Mouse (Mus musculus) liver, adult 2 months (tissue): Measurements from ENCODE around the gene Ssna1. TPM values are rescaled to one million over a fixed set of nuclear protein-coding genes. Genes with fewer than 3 reads are reported as not detected.
A peak's percentile ranks its signal among the peaks of the same experiment; 100 is the strongest.

Experiments used
- DNase-seq: peaks from one replicate; pipeline ENCODE4 v3.0.0-alpha.2; 2011; ENCODE audit warnings: low read depth, low spot score; ENCODE audit errors: extremely low read depth
- H3K27ac ChIP-seq: fragments of 200-500 bp; replicated peaks from 2 replicates; pipeline ENCODE4 v1.5.1; 2012; ENCODE audit warnings: low read depth, mild to moderate bottlenecking, control low read depth, inconsistent platforms, low read length; ENCODE audit not compliant: insufficient read depth
- H3K27me3 ChIP-seq: fragments of 200-500 bp; 2 replicates; pipeline ENCODE4 v1.6.1; 2012; ENCODE audit warnings: mild to moderate bottlenecking, moderate library complexity, low read length, inconsistent platforms; ENCODE audit not compliant: control insufficient read depth, insufficient read depth
- H3K36me3 ChIP-seq: fragments of 200-500 bp; 2 replicates; pipeline ENCODE4 v1.6.1; 2012; ENCODE audit warnings: low read length, inconsistent platforms; ENCODE audit not compliant: control insufficient read depth, insufficient read depth
- H3K4me1 ChIP-seq: fragments of 200-500 bp; 2 replicates; pipeline ENCODE4 v1.6.1; 2011; ENCODE audit warnings: low read length; ENCODE audit not compliant: control insufficient read depth, insufficient read depth
- H3K4me3 ChIP-seq: fragments of 200-500 bp; 2 replicates; pipeline ENCODE4 v1.5.1; 2011; ENCODE audit warnings: low read depth, mild to moderate bottlenecking, control low read depth, low read length, moderate library complexity; ENCODE audit not compliant: insufficient read depth
- H3K79me2 ChIP-seq: fragments of 200-500 bp; 2 replicates; pipeline ENCODE4 v1.6.1; 2012; ENCODE audit warnings: inconsistent platforms, mild to moderate bottlenecking, low read length, moderate library complexity; ENCODE audit not compliant: control insufficient read depth, insufficient read depth
- H3K9ac ChIP-seq: fragments of 200-500 bp; 2 replicates; pipeline ENCODE4 v1.6.1; 2012; ENCODE audit warnings: low read depth, mild to moderate bottlenecking, control low read depth, inconsistent platforms, low read length
- CTCF ChIP-seq: fragments of 200-500 bp; IDR thresholded peaks from 2 replicates; pipeline ENCODE4 v1.5.1; 2011; ENCODE audit warnings: low read depth, low read length, control low read depth
- POLR2A ChIP-seq: fragments of 200-500 bp; IDR thresholded peaks from 2 replicates; pipeline ENCODE4 v1.6.1; 2011; ENCODE audit warnings: low read length, control low read depth; ENCODE audit not compliant: insufficient read depth; ENCODE audit errors: extremely low read depth
- WGBS: fragments of 180-500 bp; shearing (Covaris S2); methylation state at CpG from one replicate; pipeline ENCODE4 v1.1.7; 2018; 5-methylcytosine and 5-hydroxymethylcytosine counted together
- polyA plus RNA-seq: library from polyadenylated mRNA; depleted of rRNA; stranded (reverse); fragments of >200 nt; gene quantifications from 2 replicates; pipeline ENCODE4 v1.2.3, GENCODE M21; 2012
- total RNA-seq: library from RNA; depleted of rRNA; stranded (reverse); fragments of >200 nt; gene quantifications from 2 replicates; pipeline ENCODE4 v1.2.3, GENCODE M21; 2014

Ssna1 gene
- total and polyA plus RNA-seq, 2 experiments = 17.6 to 25.5 TPM

- H3K4me1 ChIP-seq = no peaks in the 10 kb centered on the region
- no peak overlapping the region for H3K27ac ChIP-seq
- no peaks in the 10 kb centered on the region for H3K27me3 ChIP-seq
- no peaks in the 10 kb centered on the region for H3K79me2 ChIP-seq
- no peak for DNase-seq
- H3K9ac ChIP-seq = no peak overlapping the region
- 90% methylated on average over 5 of the region's 5 CpGs for WGBS
- no peak for TF ChIP-seq CTCF
- no peak for TF ChIP-seq POLR2A
- no peaks in the 10 kb centered on the region for H3K36me3 ChIP-seq
- no peak overlapping the region for H3K4me3 ChIP-seq
Observed at GRCm38 (mm10) chr2:25229582-25229981, 42.7 kb downstream of the Ssna1 start.

- Histone ChIP-seq H3K27ac (no peak overlapping the region), H3K9ac (no peak overlapping the region), H3K36me3 (no peaks in the 10 kb centered on the region), H3K27me3 (no peaks in the 10 kb centered on the region), H3K4me1 (no peaks in the 10 kb centered on the region), H3K79me2 (no peaks in the 10 kb centered on the region), H3K4me3 (no peak overlapping the region)
- no peak for TF ChIP-seq CTCF
- 74% methylated on average over 6 of the region's 6 CpGs for WGBS
- DNase-seq = no peak
Observed at GRCm38 (mm10) chr2:25228995-25229530, 43.2 kb downstream of the Ssna1 start.

GRCm38 (mm10) chr2:25228431-25228889 lies 43.8 kb downstream of the Ssna1 start:
- H3K9ac ChIP-seq = no peak overlapping the region
- H3K79me2 ChIP-seq = no peaks in the 10 kb centered on the region; the same call in 1 of the 2 replicates
- DNase-seq = peak; percentile 77
- no peaks in the 10 kb centered on the region for H3K4me1 ChIP-seq
- no peaks in the 10 kb centered on the region for H3K27me3 ChIP-seq
- no peak overlapping the region for H3K27ac ChIP-seq
- peak; percentile 99 for TF ChIP-seq CTCF
- TF ChIP-seq POLR2A = no peak
- 0% methylated on average over 7 of the region's 7 CpGs for WGBS
- no peaks in the 10 kb centered on the region for H3K36me3 ChIP-seq
- H3K4me3 ChIP-seq = no peak overlapping the region; the same call in 1 of the 2 replicates

- H3K27ac ChIP-seq = no peak overlapping the region
- no peaks in the 10 kb centered on the region for H3K27me3 ChIP-seq
- WGBS = 95% methylated on average over 4 of the region's 4 CpGs
Observed at GRCm38 (mm10) chr2:25227406-25227805, 44.8 kb downstream of the Ssna1 start.

GRCm38 (mm10) chr2:25226864-25227263 lies 45.4 kb downstream of the Ssna1 start:
- no peak overlapping the region for H3K27ac ChIP-seq
- H3K4me1 ChIP-seq = no peaks in the 10 kb centered on the region
- no peaks in the 10 kb centered on the region for H3K27me3 ChIP-seq
- no peak overlapping the region for H3K4me3 ChIP-seq
- no peak for DNase-seq
- H3K9ac ChIP-seq = no peak overlapping the region
- no peak for TF ChIP-seq CTCF
- no peak for TF ChIP-seq POLR2A
- no peaks in the 10 kb centered on the region; the same call in 1 of the 2 replicates for H3K36me3 ChIP-seq
- WGBS = 90% methylated on average over 5 of the region's 5 CpGs
- no peaks in the 10 kb centered on the region; the same call in 1 of the 2 replicates for H3K79me2 ChIP-seq

More at GRCm38 (mm10) chr2:25227406-25227805, 44.8 kb downstream of the Ssna1 start:
- TF ChIP-seq CTCF (no peak), POLR2A (no peak)
- Histone ChIP-seq H3K4me3 (no peak overlapping the region), H3K79me2 (no peaks in the 10 kb centered on the region; the same call in 1 of the 2 replicates), H3K36me3 (no peaks in the 10 kb centered on the region; the same call in 1 of the 2 replicates), H3K9ac (no peak overlapping the region), H3K4me1 (no peaks in the 10 kb centered on the region)
- DNase-seq = no peak

- H3K9ac ChIP-seq = no peak overlapping the region
- 83% methylated on average over 8 of the region's 8 CpGs for WGBS
- no peaks in the 10 kb centered on the region; the same call in 1 of the 2 replicates for H3K36me3 ChIP-seq
- H3K79me2 ChIP-seq = no peaks in the 10 kb centered on the region; the same call in 1 of the 2 replicates
- TF ChIP-seq POLR2A (no peak), CTCF (no peak)
- H3K27me3 ChIP-seq = no peaks in the 10 kb centered on the region
- no peaks in the 10 kb centered on the region for H3K4me1 ChIP-seq
- no peak overlapping the region for H3K4me3 ChIP-seq
- H3K27ac ChIP-seq = peak overlapping the region; percentile 59
- no peak for DNase-seq
Observed at GRCm38 (mm10) chr2:25225811-25226379, 46.3 kb downstream of the Ssna1 start.
